Mouse (Mus musculus) forebrain, embryonic 10.5 days (tissue): ENCODE measurements at regions not wholly inside any gene's neighbourhood (a gene's known extent, or its start where the extent isn't known, plus 50 kb on each side); places are given as distances from the start of the nearest gene placed in this dataset.

Experiments
- DNase-seq: peaks from one replicate; pipeline ENCODE4 v3.0.0-alpha.2; 2017; ENCODE audit warnings: low spot score; ENCODE audit errors: extremely low spot score
- H3K27ac ChIP-seq: fragments of 300-500 bp; sonication (generic); 2 replicates; pipeline ENCODE4 v1.5.1; 2016; ENCODE audit warnings: mild to moderate bottlenecking
- H3K27me3 ChIP-seq: fragments of 300-500 bp; sonication (generic); 2 replicates; pipeline ENCODE4 v1.6.1; 2016; ENCODE audit warnings: mild to moderate bottlenecking; ENCODE audit not compliant: poor library complexity, severe bottlenecking
- H3K36me3 ChIP-seq: fragments of 300-500 bp; sonication (generic); replicated peaks from 2 replicates; pipeline ENCODE4 v1.6.1; 2016; ENCODE audit warnings: mild to moderate bottlenecking, moderate library complexity
- H3K4me1 ChIP-seq: fragments of 300-500 bp; sonication (generic); 2 replicates; pipeline ENCODE4 v1.6.1; 2016
- H3K4me3 ChIP-seq: fragments of 300-500 bp; sonication (generic); 2 replicates; pipeline ENCODE4 v1.5.1; 2016; ENCODE audit warnings: mild to moderate bottlenecking, moderate library complexity
- H3K9me3 ChIP-seq: fragments of 300-500 bp; sonication (generic); 2 replicates; pipeline ENCODE4 v1.6.1; 2016; ENCODE audit warnings: mild to moderate bottlenecking, moderate library complexity
- WGBS: fragments of 180-500 bp; shearing (Covaris S2); methylation state at CpG from one replicate; pipeline ENCODE4 v1.1.7; 2016; 5-methylcytosine and 5-hydroxymethylcytosine counted together

DNA sequence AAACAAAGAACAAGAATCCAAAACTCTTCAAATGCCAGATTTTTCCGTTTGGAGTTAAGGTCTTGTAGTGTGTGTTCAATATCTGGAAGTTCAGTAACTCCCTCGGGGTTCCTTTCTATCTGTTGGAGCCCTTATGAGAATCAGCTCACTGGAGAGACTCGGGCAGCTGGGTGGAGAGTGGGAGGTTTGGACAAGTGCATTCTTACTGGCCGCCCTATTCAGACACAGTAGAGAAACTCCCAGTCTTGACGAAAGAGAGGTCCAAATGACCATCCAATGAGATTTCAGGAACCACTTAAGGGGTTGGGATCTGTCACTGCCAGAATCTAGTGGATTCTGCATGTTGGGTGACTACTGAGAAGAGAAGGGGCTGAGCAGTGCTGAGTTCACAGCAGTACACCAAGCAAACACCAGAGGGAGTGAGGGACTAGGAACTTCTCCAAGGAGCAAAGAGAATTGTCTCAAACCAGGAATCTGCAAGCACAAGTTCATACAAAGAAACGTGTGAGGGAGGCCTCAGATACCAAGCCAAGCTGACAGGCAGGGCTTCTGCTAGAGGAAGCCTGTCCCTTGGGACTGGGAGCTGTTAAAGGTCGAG is 310.0 kb upstream of the Magi2 start:
- Histone ChIP-seq H3K27me3 (no peaks in the 10 kb centered on the region), H3K9me3 (0 out of 2 replicates have a peak, but pooled peaks cover 3% of the 10 kb centered on the region), H3K36me3 (no peaks in the 10 kb centered on the region), H3K4me1 (no peaks in the 10 kb centered on the region), H3K4me3 (no peak overlapping the region), H3K27ac (no peak overlapping the region)
- WGBS = 51% methylated on average over 7 of the region's 7 CpGs
- peak; percentile 25 for DNase-seq

- Histone ChIP-seq H3K36me3 (no peaks in the 10 kb centered on the region), H3K27me3 (no peaks in the 10 kb centered on the region), H3K4me3 (no peak overlapping the region), H3K9me3 (no peaks in the 10 kb centered on the region), H3K27ac (no peak overlapping the region), H3K4me1 (0 out of 2 replicates have a peak, but pooled peaks cover 4% of the 10 kb centered on the region)
- DNase-seq = no peak
- WGBS = 91% methylated on average over 4 of the region's 4 CpGs
Measured at GRCm38 (mm10) chr5:18953875-18954474, 272.9 kb upstream of the Magi2 start.
